Mouse (Mus musculus) cerebellum, adult 2 months (tissue): ENCODE data around the gene Pex16.

ENCODE experiments used
- CTCF ChIP-seq: fragments of 200-500 bp; IDR thresholded peaks from 2 replicates; pipeline ENCODE4 v1.5.1; 2011; ENCODE audit warnings: low read depth, mild to moderate bottlenecking, control low read depth, low read length, moderate library complexity, borderline replicate concordance; ENCODE audit not compliant: insufficient read depth
- POLR2A ChIP-seq: fragments of 200-500 bp; IDR thresholded peaks from 2 replicates; pipeline ENCODE4 v1.6.1; 2011; ENCODE audit warnings: low read length, control low read depth, borderline replicate concordance; ENCODE audit not compliant: insufficient read depth

- no peak for TF ChIP-seq POLR2A
- no peak for TF ChIP-seq CTCF
Measured at GRCm38 (mm10) chr2:92424462-92425308, 50.2 kb downstream of the Pex16 start.
